Mouse (Mus musculus) forebrain, embryonic 11.5 days (tissue): ENCODE measurements around the gene Ccdc113. TPM values are rescaled to one million over a fixed set of nuclear protein-coding genes. Genes with fewer than 3 reads are reported as not detected.

ENCODE experiments used
- ATAC-seq: fragments of 200-750 bp; cut with Nextera tagmentation; replicated peaks from 2 replicates; pipeline ENCODE4 v1.8.0; 2017; ENCODE audit warnings: moderate TSS enrichment; ENCODE audit not compliant: low FRiP score
- DNase-seq: peaks from one replicate; pipeline ENCODE4 v3.0.0-alpha.2; 2017; ENCODE audit warnings: low spot score
- H3K27ac ChIP-seq: fragments of 300-500 bp; sonication (generic); 2 replicates; pipeline ENCODE4 v1.5.1; 2014; ENCODE audit warnings: low read depth, low read length
- H3K27me3 ChIP-seq: fragments of 300-500 bp; sonication (generic); 2 replicates; pipeline ENCODE4 v1.6.1; 2014; ENCODE audit warnings: mild to moderate bottlenecking, low read length, mixed read lengths; ENCODE audit not compliant: control insufficient read depth, insufficient read depth
- H3K36me3 ChIP-seq: fragments of 300-500 bp; sonication (generic); 2 replicates; pipeline ENCODE4 v1.6.1; 2014; ENCODE audit warnings: mild to moderate bottlenecking, low read length, moderate library complexity, mixed read lengths; ENCODE audit not compliant: control insufficient read depth, insufficient read depth
- H3K4me1 ChIP-seq: fragments of 300-500 bp; sonication (generic); replicated peaks from 2 replicates; pipeline ENCODE4 v1.6.1; 2014; ENCODE audit warnings: low read length, mixed read lengths; ENCODE audit not compliant: control insufficient read depth, insufficient read depth
- H3K4me2 ChIP-seq: fragments of 300-500 bp; sonication (generic); 2 replicates; pipeline ENCODE4 v1.6.1; 2014; ENCODE audit warnings: low read depth, mild to moderate bottlenecking, low read length, moderate library complexity, mixed read lengths; ENCODE audit not compliant: severe bottlenecking
- H3K4me3 ChIP-seq: fragments of 300-500 bp; sonication (generic); 2 replicates; pipeline ENCODE4 v1.5.1; 2014; ENCODE audit warnings: low read depth, low read length
- H3K9ac ChIP-seq: fragments of 300-500 bp; sonication (generic); 2 replicates; pipeline ENCODE4 v1.6.1; 2014; ENCODE audit warnings: low read length
- H3K9me3 ChIP-seq: fragments of 300-500 bp; sonication (generic); 2 replicates; pipeline ENCODE4 v1.6.1; 2016; ENCODE audit warnings: low read length, mixed read lengths; ENCODE audit not compliant: control insufficient read depth
- WGBS: fragments of 180-500 bp; shearing (Covaris S2); extraction: QIAGEN DNeasy Blood & Tissue Kit; methylation state at CpG from one replicate; pipeline ENCODE4 v1.1.7; 2014; 5-methylcytosine and 5-hydroxymethylcytosine counted together
- polyA plus RNA-seq: library from polyadenylated mRNA; unstranded; fragments of >200 nt; fragmentation: Nextera tagmentation; extraction: Ambion mirVana; gene quantifications from 2 replicates; pipeline ENCODE4 v1.2.1, GENCODE M21; 2014

Ccdc113 gene
- polyA plus RNA-seq, 1 experiment from 2014 or later, result not detected

- H3K4me3 ChIP-seq, result no peak overlapping the region
- WGBS, result 75% methylated on average over 4 of the region's 4 CpGs
- H3K36me3 ChIP-seq, result no peaks in the 10 kb centered on the region
- no peaks in the 10 kb centered on the region for H3K9me3 ChIP-seq
- no peak for DNase-seq
- no peak overlapping the region for H3K9ac ChIP-seq
- H3K4me2 ChIP-seq, result no peak overlapping the region
- no peak overlapping the region for H3K27ac ChIP-seq
- no peak for ATAC-seq
- H3K4me1 ChIP-seq, result no peaks in the 10 kb centered on the region
- H3K27me3 ChIP-seq, result no peaks in the 10 kb centered on the region
These were observed 34.4 kb upstream of the Ccdc113 start for GRCm38 (mm10) chr8:95499266-95500064.

- DNase-seq, result no peak
- no peak overlapping the region for H3K4me2 ChIP-seq
- H3K36me3 ChIP-seq, result no peaks in the 10 kb centered on the region
- ATAC-seq, result no peak
- H3K27ac ChIP-seq, result no peak overlapping the region
- 92% methylated on average over 5 of the region's 5 CpGs for WGBS
- no peaks in the 10 kb centered on the region for H3K27me3 ChIP-seq
- no peak overlapping the region for H3K9ac ChIP-seq
- H3K4me3 ChIP-seq, result no peak overlapping the region
- no peaks in the 10 kb centered on the region for H3K4me1 ChIP-seq
- H3K9me3 ChIP-seq, result no peaks in the 10 kb centered on the region
These were observed 33.4 kb upstream of the Ccdc113 start for GRCm38 (mm10) chr8:95500436-95500835.

- WGBS, result 90% methylated on average over 7 of the region's 7 CpGs
- no peaks in the 10 kb centered on the region for H3K36me3 ChIP-seq
- DNase-seq, result no peak
These were observed 31.5 kb upstream of the Ccdc113 start for GRCm38 (mm10) chr8:95502431-95502830.

GRCm38 (mm10) chr8:95504835-95505234 lies 29.1 kb upstream of the Ccdc113 start:
- no peak for DNase-seq
- WGBS, result 68% methylated on average over 5 of the region's 5 CpGs
- H3K4me3 ChIP-seq, result no peak overlapping the region

More at GRCm38 (mm10) chr8:95502431-95502830, 31.5 kb upstream of the Ccdc113 start:
- no peak overlapping the region for H3K27ac ChIP-seq
- no peak overlapping the region for H3K9ac ChIP-seq
- no peak overlapping the region for H3K4me2 ChIP-seq
- ATAC-seq, result no peak
- no peaks in the 10 kb centered on the region for H3K9me3 ChIP-seq
- no peaks in the 10 kb centered on the region for H3K4me1 ChIP-seq
- no peaks in the 10 kb centered on the region for H3K27me3 ChIP-seq
- H3K4me3 ChIP-seq, result no peak overlapping the region

GRCm38 (mm10) chr8:95505606-95506005 lies 28.3 kb upstream of the Ccdc113 start:
- Histone ChIP-seq H3K4me1 (no peaks in the 10 kb centered on the region), H3K36me3 (no peaks in the 10 kb centered on the region), H3K9me3 (no peaks in the 10 kb centered on the region), H3K27me3 (no peaks in the 10 kb centered on the region), H3K27ac (no peak overlapping the region), H3K4me3 (no peak overlapping the region), H3K4me2 (no peak overlapping the region), H3K9ac (no peak overlapping the region)
- WGBS, result 91% methylated on average over 3 of the region's 3 CpGs
- ATAC-seq (no peak), DNase-seq (no peak)

More at GRCm38 (mm10) chr8:95504835-95505234, 29.1 kb upstream of the Ccdc113 start:
- no peak overlapping the region for H3K4me2 ChIP-seq
- H3K4me1 ChIP-seq, result no peaks in the 10 kb centered on the region
- H3K36me3 ChIP-seq, result no peaks in the 10 kb centered on the region
- H3K9me3 ChIP-seq, result no peaks in the 10 kb centered on the region
- no peak overlapping the region for H3K9ac ChIP-seq
- no peaks in the 10 kb centered on the region for H3K27me3 ChIP-seq
- H3K27ac ChIP-seq, result no peak overlapping the region
- ATAC-seq, result no peak

- ATAC-seq (no peak), DNase-seq (no peak)
- Histone ChIP-seq H3K27ac (no peak overlapping the region), H3K27me3 (no peaks in the 10 kb centered on the region), H3K9ac (no peak overlapping the region), H3K36me3 (no peaks in the 10 kb centered on the region), H3K4me2 (no peak overlapping the region), H3K9me3 (no peaks in the 10 kb centered on the region), H3K4me1 (no peaks in the 10 kb centered on the region), H3K4me3 (no peak overlapping the region)
- 79% methylated on average over 5 of the region's 5 CpGs for WGBS
These were observed 27.6 kb upstream of the Ccdc113 start for GRCm38 (mm10) chr8:95506245-95506644.

GRCm38 (mm10) chr8:95512257-95512656 lies 21.6 kb upstream of the Ccdc113 start:
- Histone ChIP-seq H3K27me3 (no peaks in the 10 kb centered on the region), H3K27ac (no peak overlapping the region), H3K9ac (no peak overlapping the region), H3K9me3 (no peaks in the 10 kb centered on the region), H3K4me3 (no peak overlapping the region), H3K4me1 (no peaks in the 10 kb centered on the region), H3K36me3 (no peaks in the 10 kb centered on the region), H3K4me2 (no peak overlapping the region)
- no peak for DNase-seq
- no peak for ATAC-seq
- 74% methylated on average over 4 of the region's 4 CpGs for WGBS

- 82% methylated on average over 4 of the region's 4 CpGs for WGBS
- no peak for DNase-seq
- H3K4me3 ChIP-seq, result no peak overlapping the region
These were observed 20.7 kb upstream of the Ccdc113 start for GRCm38 (mm10) chr8:95513219-95513618.

GRCm38 (mm10) chr8:95516928-95517327 lies 17.0 kb upstream of the Ccdc113 start:
- WGBS, result 91% methylated on average over 6 of the region's 6 CpGs
- no peaks in the 10 kb centered on the region for H3K4me1 ChIP-seq
- H3K4me3 ChIP-seq, result no peak overlapping the region
- H3K27ac ChIP-seq, result no peak overlapping the region
- H3K9ac ChIP-seq, result no peak overlapping the region
- H3K36me3 ChIP-seq, result no peaks in the 10 kb centered on the region
- no peak overlapping the region for H3K4me2 ChIP-seq
- DNase-seq (no peak), ATAC-seq (no peak)
- no peaks in the 10 kb centered on the region for H3K9me3 ChIP-seq
- H3K27me3 ChIP-seq, result no peaks in the 10 kb centered on the region

More at GRCm38 (mm10) chr8:95513219-95513618, 20.7 kb upstream of the Ccdc113 start:
- Histone ChIP-seq H3K9me3 (no peaks in the 10 kb centered on the region), H3K27ac (no peak overlapping the region), H3K4me2 (no peak overlapping the region), H3K36me3 (no peaks in the 10 kb centered on the region), H3K4me1 (no peaks in the 10 kb centered on the region), H3K27me3 (no peaks in the 10 kb centered on the region), H3K9ac (no peak overlapping the region)
- no peak for ATAC-seq
